Mouse (Mus musculus) adipocyte (in vitro differentiated cells): ENCODE results near the gene Gpr19.

Source experiments
- DNase-seq: peaks from one replicate; pipeline ENCODE4 v3.0.0-alpha.2; 2016; ENCODE audit warnings: low spot score

The Gpr19 gene

GRCm38 (mm10) chr6:134898095-134898965 is at the start of gene Gpr19:
TSS of gene Gpr19 (minus strand) at chr6:134898578.
- DNase-seq, result peak; percentile 99

DNA sequence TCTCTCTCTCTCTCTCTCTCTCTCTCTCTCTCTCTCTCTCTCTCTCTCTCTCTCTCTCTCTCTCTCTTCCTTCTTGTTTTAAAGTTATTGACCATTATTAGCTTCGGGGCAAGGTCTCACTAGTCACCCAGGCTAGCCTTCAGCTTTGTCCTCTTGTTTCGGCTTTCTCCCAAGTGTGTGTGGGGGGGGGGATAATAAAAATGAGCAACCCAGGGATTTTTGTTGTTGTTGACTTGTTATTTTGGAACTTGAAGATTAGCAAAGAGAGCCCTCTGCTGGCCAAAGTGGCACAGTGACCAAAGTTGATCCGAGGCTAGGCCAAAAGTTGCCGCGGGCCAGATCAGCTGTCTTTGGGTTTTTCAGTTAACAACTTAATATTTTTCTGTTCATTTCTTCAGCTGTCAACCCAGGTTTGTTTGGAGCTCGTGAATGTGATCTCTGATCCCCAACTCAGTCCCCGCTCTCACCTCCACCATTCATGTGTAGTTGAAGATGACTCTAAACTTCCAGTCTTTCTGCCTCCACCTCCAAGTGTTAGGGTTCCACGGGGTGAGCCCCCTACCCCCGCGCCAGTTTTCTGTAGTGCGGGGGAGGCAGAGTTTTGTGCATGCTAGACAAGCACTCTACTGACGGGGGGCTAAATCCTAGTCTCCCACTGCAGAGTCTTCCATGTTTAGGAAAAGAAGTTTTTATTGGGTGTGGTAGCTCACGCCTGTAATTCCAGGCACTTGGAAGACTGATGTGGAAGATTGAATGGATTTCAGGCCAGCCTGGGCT is 49.1 kb upstream of the Gpr19 start:
- peak; percentile 92 for DNase-seq

DNA sequence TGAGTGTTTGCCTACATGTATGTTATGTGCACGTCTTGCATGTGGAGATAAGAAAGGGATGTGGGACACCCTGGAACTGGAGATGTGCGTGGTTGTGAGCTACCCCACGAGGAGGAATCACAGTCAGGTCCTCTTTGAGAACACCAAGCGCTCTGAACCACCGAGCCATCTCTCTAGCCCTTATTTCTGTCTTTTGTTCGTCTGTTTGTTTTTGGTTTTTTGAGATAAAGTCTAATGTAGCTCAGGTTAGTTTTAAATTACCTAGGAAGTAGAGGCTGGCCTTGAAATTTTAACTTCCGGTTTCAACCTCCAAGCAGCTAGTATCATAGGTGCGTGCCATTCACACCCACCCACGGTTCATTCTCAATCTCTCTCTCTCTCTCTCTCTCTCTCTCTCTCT is 48.5 kb upstream of the Gpr19 start:
- no peak for DNase-seq

GRCm38 (mm10) chr6:134946054-134946453 is 47.7 kb upstream of the Gpr19 start:
- no peak for DNase-seq

GRCm38 (mm10) chr6:134943759-134944407 is 45.5 kb upstream of the Gpr19 start:
- no peak for DNase-seq

- DNase-seq, result no peak
Observed at GRCm38 (mm10) chr6:134939781-134940180, 41.4 kb upstream of the Gpr19 start.

DNA sequence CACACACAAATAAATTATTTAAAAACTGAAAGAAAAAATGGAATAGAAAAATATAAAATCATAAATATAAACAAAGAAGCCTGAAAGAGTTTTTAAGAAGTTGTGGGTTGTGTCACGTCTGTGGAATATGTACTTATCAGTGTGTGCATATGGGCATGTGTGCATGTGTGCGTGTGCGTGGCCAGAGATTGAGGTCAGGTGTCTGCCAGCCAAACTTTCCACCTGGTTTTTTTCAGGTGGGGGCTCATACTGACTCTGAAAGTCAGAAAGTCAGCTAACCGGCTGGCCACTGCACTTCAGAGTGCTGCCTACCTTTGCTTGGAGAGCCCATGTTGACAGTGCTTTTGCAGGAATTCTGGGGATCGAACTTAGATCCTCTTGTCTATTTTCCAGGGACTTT is 35.9 kb upstream of the Gpr19 start:
- no peak for DNase-seq

- DNase-seq, result no peak
Observed at GRCm38 (mm10) chr6:134933207-134933558, 34.8 kb upstream of the Gpr19 start.

GRCm38 (mm10) chr6:134932486-134933206 is 34.3 kb upstream of the Gpr19 start:
- no peak for DNase-seq

DNA sequence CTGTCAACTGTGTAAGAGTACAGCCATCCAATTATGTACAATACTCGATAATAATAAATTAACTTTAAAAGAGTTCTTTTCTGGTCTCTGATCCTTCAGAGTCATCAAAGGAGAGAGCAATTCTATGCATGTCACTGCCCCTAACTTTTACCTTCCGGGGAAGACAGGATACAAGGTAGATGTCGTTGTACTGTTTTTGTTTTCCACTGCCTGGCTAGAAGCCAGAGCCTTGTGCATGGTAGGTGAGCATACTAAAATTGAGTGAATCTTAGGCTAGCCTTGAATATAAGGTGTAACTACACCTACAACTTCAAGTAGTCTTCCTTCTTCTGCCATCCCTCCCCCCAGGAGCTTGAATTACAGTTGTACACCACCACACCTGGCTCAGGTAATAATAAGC is 32.8 kb upstream of the Gpr19 start:
- DNase-seq, result no peak

DNA sequence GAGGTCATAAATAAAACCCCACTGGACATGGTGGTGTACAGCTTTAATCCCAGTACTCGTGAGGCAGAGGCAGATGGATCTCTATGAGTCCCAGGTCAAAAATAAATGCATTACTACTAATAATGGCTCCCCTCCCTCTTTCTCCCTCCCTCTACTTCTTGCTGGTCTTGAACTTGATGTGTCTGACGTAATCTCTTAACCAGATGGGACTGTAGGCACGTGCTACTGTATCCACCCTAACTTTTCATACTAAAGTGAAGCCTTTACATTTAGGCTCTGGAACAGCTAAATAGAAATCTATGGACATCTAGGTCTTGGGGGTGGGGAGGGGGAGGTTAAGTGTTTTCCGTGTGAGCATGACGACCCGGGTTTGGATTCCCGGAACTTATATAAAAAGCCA is 32.0 kb upstream of the Gpr19 start:
- DNase-seq, result no peak

GRCm38 (mm10) chr6:134929926-134930325 is 31.5 kb upstream of the Gpr19 start:
- DNase-seq, result no peak

GRCm38 (mm10) chr6:134928889-134929310 is 30.5 kb upstream of the Gpr19 start:
- peak; percentile 46 for DNase-seq

GRCm38 (mm10) chr6:134928096-134928888 is 29.9 kb upstream of the Gpr19 start:
- DNase-seq, result peak; percentile 94

- no peak for DNase-seq
Observed at GRCm38 (mm10) chr6:134927595-134928095, 29.3 kb upstream of the Gpr19 start.

- DNase-seq, result peak; percentile 62
Observed at GRCm38 (mm10) chr6:134926803-134927594, 28.6 kb upstream of the Gpr19 start.

DNA sequence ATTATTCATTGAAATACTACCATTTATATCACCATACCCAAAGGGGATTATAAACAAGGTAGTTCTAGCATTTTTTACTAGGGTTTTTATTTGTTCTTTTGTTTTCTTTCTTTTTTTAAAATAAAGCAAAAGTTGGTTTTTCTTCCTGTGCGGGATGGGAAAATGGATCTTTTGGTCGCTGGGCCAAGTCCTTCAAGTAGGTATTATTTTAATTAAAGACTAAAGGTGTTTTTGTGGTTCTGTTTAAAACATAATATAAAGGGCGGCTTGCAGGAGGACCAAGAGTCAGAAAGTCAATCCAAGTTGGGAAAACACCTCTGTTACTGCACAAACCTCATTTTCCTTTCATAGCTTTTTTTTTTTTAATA is 27.9 kb upstream of the Gpr19 start:
- DNase-seq, result no peak

DNA sequence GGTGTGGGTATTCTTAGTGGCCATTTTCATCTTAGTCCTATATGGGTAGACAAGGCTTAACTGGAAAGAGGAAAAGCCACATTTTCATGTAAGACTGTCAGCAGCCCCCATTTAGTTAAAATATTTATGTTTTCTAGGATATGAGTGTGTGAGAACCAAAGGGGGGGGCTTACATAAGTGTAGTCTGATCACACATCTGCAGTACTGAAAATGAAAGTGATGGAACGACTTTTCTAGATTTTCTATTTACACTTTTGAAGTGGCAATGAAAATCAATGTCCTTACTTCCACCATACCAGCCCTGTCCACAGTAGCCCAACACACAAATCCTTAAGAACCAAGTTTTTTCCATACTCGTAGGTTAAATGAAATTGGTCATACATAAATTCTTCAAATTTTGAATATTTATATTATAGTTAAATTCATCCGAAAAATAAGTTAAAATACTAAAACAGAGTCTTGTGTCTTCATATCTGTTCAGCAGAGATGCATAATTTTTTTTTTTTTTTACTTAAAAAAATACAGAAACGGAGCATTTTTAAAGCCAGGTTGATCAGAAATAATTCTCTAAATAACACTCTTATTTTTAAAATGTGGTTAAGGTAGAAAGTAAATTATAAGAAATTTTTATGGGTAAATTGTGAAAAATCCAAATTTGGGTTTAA is 27.4 kb upstream of the Gpr19 start:
- DNase-seq, result no peak

GRCm38 (mm10) chr6:134924262-134924661 is 25.9 kb upstream of the Gpr19 start:
- no peak for DNase-seq

- peak; percentile 53 for DNase-seq
Observed at GRCm38 (mm10) chr6:134923670-134924069, 25.3 kb upstream of the Gpr19 start.
